Mouse (Mus musculus) layer of hippocampus, adult 11-12 months (tissue): ENCODE measurements around the gene Gab1.

Experiments
- DNase-seq: peaks from one replicate; pipeline ENCODE4 v3.0.0; 2022; ENCODE audit warnings: low spot score

Gab1 gene

GRCm38 (mm10) chr8:80872688-80873087 is 7.6 kb downstream of the Gab1 start:
- DNase-seq, result no peak

- DNase-seq, result no peak
Measured at GRCm38 (mm10) chr8:80871400-80871799, 8.9 kb downstream of the Gab1 start.

- no peak for DNase-seq
Measured at GRCm38 (mm10) chr8:80870535-80871204, 9.6 kb downstream of the Gab1 start.

GRCm38 (mm10) chr8:80869881-80870328 is 10.4 kb downstream of the Gab1 start:
- peak; percentile 44 for DNase-seq

- DNase-seq, result no peak
Measured at GRCm38 (mm10) chr8:80868801-80869323, 11.5 kb downstream of the Gab1 start.

GRCm38 (mm10) chr8:80868006-80868702 is 12.2 kb downstream of the Gab1 start:
- DNase-seq, result no peak

GRCm38 (mm10) chr8:80867598-80867997 is 12.7 kb downstream of the Gab1 start:
- no peak for DNase-seq

GRCm38 (mm10) chr8:80865181-80865784 is 15.0 kb downstream of the Gab1 start:
- DNase-seq, result peak; percentile 76

- no peak for DNase-seq
Measured at GRCm38 (mm10) chr8:80863393-80863792, 16.9 kb downstream of the Gab1 start.

- DNase-seq, result no peak
Measured at GRCm38 (mm10) chr8:80859180-80859775, 21.0 kb downstream of the Gab1 start.

GRCm38 (mm10) chr8:80857851-80858367 is 22.4 kb downstream of the Gab1 start:
- no peak for DNase-seq

GRCm38 (mm10) chr8:80857128-80857527 is 23.2 kb downstream of the Gab1 start:
- no peak for DNase-seq

- DNase-seq, result peak; percentile 55
Measured at GRCm38 (mm10) chr8:80856606-80857005, 23.7 kb downstream of the Gab1 start.

- DNase-seq, result no peak
Measured at GRCm38 (mm10) chr8:80853622-80854021, 26.7 kb downstream of the Gab1 start.

- no peak for DNase-seq
Measured at GRCm38 (mm10) chr8:80853208-80853607, 27.1 kb downstream of the Gab1 start.

- no peak for DNase-seq
Measured at GRCm38 (mm10) chr8:80852412-80853165, 27.7 kb downstream of the Gab1 start.

GRCm38 (mm10) chr8:80851648-80852047 is 28.7 kb downstream of the Gab1 start:
- no peak for DNase-seq

GRCm38 (mm10) chr8:80850013-80850412 is 30.3 kb downstream of the Gab1 start:
- DNase-seq, result no peak

- DNase-seq, result no peak
Measured at GRCm38 (mm10) chr8:80848631-80849030, 31.7 kb downstream of the Gab1 start.

- DNase-seq, result no peak
Measured at GRCm38 (mm10) chr8:80847912-80848311, 32.4 kb downstream of the Gab1 start.

- no peak for DNase-seq
Measured at GRCm38 (mm10) chr8:80845284-80845683, 35.0 kb downstream of the Gab1 start.
